Mouse (Mus musculus): ENCODE measurements around the gene Ttc9. TPM values are rescaled to one million over a fixed set of nuclear protein-coding genes. Genes with fewer than 3 reads are reported as not detected.
A peak's percentile ranks its signal among the peaks of the same experiment; 100 is the strongest.

Ttc9 gene
- 3.0 and 4.4 TPM in 2 replicates for total RNA-seq (2021)
- long read RNA-seq, experiment 1, transcript Ttc9-201 (3 exons, 2,042 nt), result major isoform, 6 of 6 reads
- long read RNA-seq, experiment 1, partial matches to known transcripts, result 0 of 6 reads
- long read RNA-seq, experiment 1, other reads (novel, unspliced or antisense), result 0 of 6 reads
- long read RNA-seq, experiment 2, partial matches to known transcripts, result 0 of 1 reads
- long read RNA-seq, experiment 2, other reads (novel, unspliced or antisense), result 0 of 1 reads

GRCm38 (mm10) chr12:81630915-81631660 lies at the start of gene Ttc9:
Gene Ttc9, plus strand, starts transcription at chr12:81631249.
- peak; percentile 66 for DNase-seq

- DNase-seq, result peak; percentile 96
These were observed 36.0 kb upstream of the Ttc9 start, which contains the start of gene Med6 for GRCm38 (mm10) chr12:81594902-81595671. Gene Med6, minus strand, starts transcription at chr12:81595008.

GRCm38 (mm10) chr12:81596547-81597262 lies 34.3 kb upstream of the Ttc9 start:
- DNase-seq, result no peak

- DNase-seq, result no peak
These were observed 25.9 kb upstream of the Ttc9 start for GRCm38 (mm10) chr12:81604995-81605784.

- no peak for DNase-seq
These were observed 21.6 kb upstream of the Ttc9 start for GRCm38 (mm10) chr12:81609445-81609844.

GRCm38 (mm10) chr12:81615807-81616206 lies 15.2 kb upstream of the Ttc9 start:
- no peak for DNase-seq

GRCm38 (mm10) chr12:81616980-81617379 lies 14.1 kb upstream of the Ttc9 start:
- no peak for DNase-seq

- peak; percentile 76 for DNase-seq
These were observed 11.7 kb upstream of the Ttc9 start for GRCm38 (mm10) chr12:81619302-81619701.

GRCm38 (mm10) chr12:81623377-81623776 lies 7.7 kb upstream of the Ttc9 start:
- no peak for DNase-seq

- DNase-seq, result no peak
These were observed 4.7 kb upstream of the Ttc9 start for GRCm38 (mm10) chr12:81626226-81626861.

- DNase-seq, result no peak
These were observed 3.6 kb upstream of the Ttc9 start for GRCm38 (mm10) chr12:81627426-81627825.

- DNase-seq, result no peak
These were observed 3.0 kb upstream of the Ttc9 start for GRCm38 (mm10) chr12:81628091-81628490.

- peak; percentile 41 for DNase-seq
These were observed 532 bp upstream of the Ttc9 start for GRCm38 (mm10) chr12:81630520-81630914.

- no peak for DNase-seq
These were observed 782 bp downstream of the Ttc9 start for GRCm38 (mm10) chr12:81631661-81632401.

- DNase-seq, result no peak
These were observed 2.2 kb downstream of the Ttc9 start for GRCm38 (mm10) chr12:81633246-81633645.

- DNase-seq, result no peak
These were observed 9.6 kb downstream of the Ttc9 start for GRCm38 (mm10) chr12:81640656-81641055.

- no peak for DNase-seq
These were observed 11.5 kb downstream of the Ttc9 start for GRCm38 (mm10) chr12:81642361-81643082.

GRCm38 (mm10) chr12:81646811-81647210 lies 15.8 kb downstream of the Ttc9 start:
- no peak for DNase-seq

GRCm38 (mm10) chr12:81653344-81653743 lies 22.3 kb downstream of the Ttc9 start:
- DNase-seq, result peak; percentile 58
